Mouse (Mus musculus): Measurements from ENCODE around the gene Idh1.

Idh1 gene

GRCm38 (mm10) chr1:65112031-65112806, 74.1 kb downstream of the Idh1 start:
- peak; percentile 69 for DNase-seq

- no peak for DNase-seq
These were observed 76.4 kb downstream of the Idh1 start for GRCm38 (mm10) chr1:65109756-65110435.

GRCm38 (mm10) chr1:65109196-65109595, 77.1 kb downstream of the Idh1 start:
- DNase-seq: no peak

Measured in cerebellum, adult 8-10 months (tissue).